Mouse (Mus musculus) testis, adult 2 months (tissue): ENCODE results near the gene Zbtb22. TPM values are rescaled to one million over a fixed set of nuclear protein-coding genes. Genes with fewer than 3 reads are reported as not detected.
"Not testable (repeated sequence)": the region's sequence is repeated elsewhere in the genome, so short reads cannot be mapped to it uniquely, and the experiment has no call there.

Experiments
- H3K27ac ChIP-seq: fragments of 200-500 bp; 2 replicates; pipeline ENCODE4 v1.5.1; 2012; ENCODE audit warnings: low read depth, low read length; ENCODE audit not compliant: control insufficient read depth, insufficient read depth
- H3K27me3 ChIP-seq: fragments of 200-500 bp; 2 replicates; pipeline ENCODE4 v1.6.1; 2012; ENCODE audit warnings: mild to moderate bottlenecking, low read length, moderate library complexity; ENCODE audit not compliant: control insufficient read depth, insufficient read depth
- H3K36me3 ChIP-seq: fragments of 200-500 bp; 2 replicates; pipeline ENCODE4 v1.6.1; 2012; ENCODE audit warnings: mild to moderate bottlenecking, low read length; ENCODE audit not compliant: control insufficient read depth, insufficient read depth
- H3K4me1 ChIP-seq: fragments of 200-500 bp; 2 replicates; pipeline ENCODE4 v1.6.1; 2012; ENCODE audit warnings: low read length; ENCODE audit not compliant: control insufficient read depth, insufficient read depth
- H3K4me3 ChIP-seq: fragments of 200-500 bp; 2 replicates; pipeline ENCODE4 v1.5.1; 2012; ENCODE audit warnings: low read depth, mild to moderate bottlenecking, low read length, moderate library complexity, mixed read lengths; ENCODE audit not compliant: control insufficient read depth
- CTCF ChIP-seq: fragments of 200-500 bp; IDR thresholded peaks from 2 replicates; pipeline ENCODE4 v1.5.1; 2012; ENCODE audit warnings: low read depth, mild to moderate bottlenecking, inconsistent platforms, low read length, moderate library complexity; ENCODE audit not compliant: control insufficient read depth, insufficient read depth, insufficient replicate concordance
- POLR2A ChIP-seq: fragments of 200-500 bp; IDR thresholded peaks from 2 replicates; pipeline ENCODE4 v1.6.1; 2012; ENCODE audit warnings: low read depth, mild to moderate bottlenecking, inconsistent platforms, low read length, moderate library complexity; ENCODE audit not compliant: control insufficient read depth
- polyA plus RNA-seq: library from polyadenylated mRNA; depleted of rRNA; stranded (reverse); fragments of >200 nt; gene quantifications from 2 replicates; pipeline ENCODE4 v1.2.3, GENCODE M21; 2012

Zbtb22 gene
- polyA plus RNA-seq, 1 experiment = 66.5 TPM

DNA sequence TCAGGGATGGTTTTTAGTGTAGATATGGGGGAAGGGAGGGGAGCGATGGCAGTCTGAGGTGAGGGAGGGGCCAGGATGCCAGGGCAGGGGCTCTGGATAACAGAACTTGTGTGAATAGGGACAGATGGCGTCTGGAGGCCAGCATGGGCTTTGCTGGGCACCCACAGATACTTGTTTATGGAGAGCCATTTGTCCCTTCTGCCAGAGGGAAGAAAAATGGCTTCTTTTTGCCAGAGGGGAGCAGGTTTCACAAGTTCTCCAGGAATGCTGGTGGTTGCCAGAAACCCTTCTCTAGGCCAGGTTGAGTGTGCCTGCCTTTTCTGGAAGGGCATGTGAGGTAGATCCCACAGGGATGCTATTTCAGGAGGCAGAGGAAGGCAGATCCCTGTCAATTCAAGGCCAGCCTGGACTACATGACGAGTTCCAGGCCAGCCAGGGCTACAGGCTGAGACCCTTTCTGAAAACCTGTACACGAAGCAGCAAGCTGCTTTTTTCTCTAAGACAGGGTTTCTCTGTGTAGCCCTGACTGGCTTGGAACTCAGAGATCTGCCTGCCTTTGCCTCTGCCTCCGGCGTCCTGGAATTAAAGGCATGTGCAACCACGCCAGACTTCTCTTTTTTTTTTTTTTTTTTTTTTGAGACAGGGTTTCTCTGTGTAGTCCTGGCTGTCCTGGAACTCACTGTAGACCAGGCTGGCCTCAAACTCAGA, 15.3 kb upstream of the Zbtb22 start:
- Histone ChIP-seq H3K4me1 (peaks cover 14% of the 10 kb centered on the region), H3K27ac (peak overlapping the region; percentile 45; the same call in 1 of the 2 replicates), H3K27me3 (no peaks in the 10 kb centered on the region), H3K4me3 (no peak overlapping the region), H3K36me3 (no peaks in the 10 kb centered on the region)
- TF ChIP-seq POLR2A (no peak), CTCF (no peak)

DNA sequence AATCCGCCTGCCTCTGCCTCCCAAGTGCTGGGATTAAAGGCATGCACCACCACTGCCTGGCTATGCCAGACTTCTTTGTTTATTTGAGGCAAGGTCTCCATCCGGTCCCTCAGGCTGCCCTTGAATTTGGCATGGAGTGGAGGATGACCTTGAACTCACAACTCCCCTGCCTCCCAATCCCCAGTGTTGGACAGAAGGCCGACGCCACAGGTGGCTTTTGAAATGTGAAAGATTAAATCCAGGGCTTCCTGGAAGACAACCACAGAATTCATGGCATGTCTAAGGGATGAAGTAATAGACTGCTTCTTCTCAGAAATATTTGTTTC, 14.8 kb upstream of the Zbtb22 start:
- no peaks in the 10 kb centered on the region for H3K27me3 ChIP-seq
- peak overlapping the region; percentile 54; the same call in 1 of the 2 replicates for H3K27ac ChIP-seq
- no peaks in the 10 kb centered on the region for H3K36me3 ChIP-seq
- H3K4me1 ChIP-seq = peaks cover 14% of the 10 kb centered on the region
- no peak overlapping the region for H3K4me3 ChIP-seq
- no peak for TF ChIP-seq POLR2A
- TF ChIP-seq CTCF = no peak

DNA sequence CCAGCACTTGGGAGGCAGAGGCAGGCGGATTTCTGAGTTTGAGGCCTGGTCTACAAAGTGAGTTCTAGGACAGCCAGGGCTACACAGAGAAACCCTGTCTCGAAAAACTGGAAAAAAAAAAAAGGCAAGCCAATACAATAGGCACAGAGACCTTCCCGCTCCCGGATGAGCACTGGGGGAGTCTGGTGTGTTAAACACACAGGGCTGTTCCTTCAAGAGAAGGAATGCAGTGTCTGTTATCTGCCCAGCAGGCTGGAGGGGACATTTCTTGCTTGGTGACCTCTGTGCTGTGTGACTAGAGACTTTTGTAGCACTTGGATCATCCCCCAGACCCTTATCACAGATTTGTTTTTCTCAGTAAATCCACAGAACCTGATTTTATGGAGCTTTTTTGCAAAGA, 14.1 kb upstream of the Zbtb22 start:
- H3K27ac ChIP-seq = no peak overlapping the region; the same call in 1 of the 2 replicates
- no peak overlapping the region for H3K4me3 ChIP-seq
- H3K4me1 ChIP-seq = peaks cover 14% of the 10 kb centered on the region
- TF ChIP-seq POLR2A (no peak), CTCF (no peak)
- H3K36me3 ChIP-seq = no peaks in the 10 kb centered on the region
- H3K27me3 ChIP-seq = no peaks in the 10 kb centered on the region

DNA sequence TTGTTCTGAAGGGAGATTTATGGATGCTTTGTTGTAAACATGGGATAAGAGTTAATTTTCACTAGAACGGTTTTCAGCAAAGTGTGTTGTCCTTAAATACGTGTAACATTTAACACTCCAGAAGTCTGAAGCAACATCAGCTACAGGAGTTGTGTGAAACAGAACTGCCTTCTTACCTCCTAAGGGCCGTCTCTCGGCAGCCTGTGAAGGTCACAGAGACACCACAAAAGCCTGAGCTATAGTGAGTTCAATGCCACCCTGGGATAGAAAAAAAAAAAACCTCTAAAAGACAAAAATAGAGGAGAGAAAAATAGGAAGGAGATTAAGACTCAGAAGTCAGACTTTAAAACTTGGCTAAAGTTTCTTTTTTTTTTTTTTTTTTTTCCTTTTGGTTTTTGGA, 13.6 kb upstream of the Zbtb22 start:
- no peaks in the 10 kb centered on the region for H3K36me3 ChIP-seq

DNA sequence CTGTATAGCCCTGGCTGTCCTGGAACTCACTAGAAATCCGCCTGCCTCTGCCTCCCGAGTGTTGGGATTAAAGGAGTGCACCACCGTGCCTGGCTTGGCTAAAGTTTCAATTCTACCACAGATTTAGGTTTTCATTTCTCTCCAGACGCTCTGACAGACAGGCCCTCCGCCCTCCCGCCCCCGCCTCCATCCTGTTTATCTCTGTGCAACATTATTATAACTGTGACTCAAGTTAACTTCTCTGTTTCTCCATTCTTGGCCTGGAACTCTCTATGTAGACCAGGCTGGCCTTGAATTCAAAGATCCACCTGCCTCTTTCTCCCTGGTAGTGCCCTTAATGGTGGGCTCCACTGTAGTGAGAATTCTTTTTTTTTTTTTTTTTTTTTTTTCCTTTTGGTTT, 13.2 kb upstream of the Zbtb22 start:
- TF ChIP-seq POLR2A (no peak), CTCF (no peak)
- Histone ChIP-seq H3K27ac (no peak overlapping the region), H3K4me3 (no peak overlapping the region), H3K36me3 (no peaks in the 10 kb centered on the region), H3K27me3 (no peaks in the 10 kb centered on the region), H3K4me1 (peaks cover 14% of the 10 kb centered on the region)

More for the DNA sequence above, 13.6 kb upstream of the Zbtb22 start:
- H3K4me1 ChIP-seq = peaks cover 14% of the 10 kb centered on the region
- no peaks in the 10 kb centered on the region for H3K27me3 ChIP-seq
- no peak for TF ChIP-seq CTCF
- TF ChIP-seq POLR2A = no peak
- H3K27ac ChIP-seq = no peak overlapping the region
- H3K4me3 ChIP-seq = no peak overlapping the region

DNA sequence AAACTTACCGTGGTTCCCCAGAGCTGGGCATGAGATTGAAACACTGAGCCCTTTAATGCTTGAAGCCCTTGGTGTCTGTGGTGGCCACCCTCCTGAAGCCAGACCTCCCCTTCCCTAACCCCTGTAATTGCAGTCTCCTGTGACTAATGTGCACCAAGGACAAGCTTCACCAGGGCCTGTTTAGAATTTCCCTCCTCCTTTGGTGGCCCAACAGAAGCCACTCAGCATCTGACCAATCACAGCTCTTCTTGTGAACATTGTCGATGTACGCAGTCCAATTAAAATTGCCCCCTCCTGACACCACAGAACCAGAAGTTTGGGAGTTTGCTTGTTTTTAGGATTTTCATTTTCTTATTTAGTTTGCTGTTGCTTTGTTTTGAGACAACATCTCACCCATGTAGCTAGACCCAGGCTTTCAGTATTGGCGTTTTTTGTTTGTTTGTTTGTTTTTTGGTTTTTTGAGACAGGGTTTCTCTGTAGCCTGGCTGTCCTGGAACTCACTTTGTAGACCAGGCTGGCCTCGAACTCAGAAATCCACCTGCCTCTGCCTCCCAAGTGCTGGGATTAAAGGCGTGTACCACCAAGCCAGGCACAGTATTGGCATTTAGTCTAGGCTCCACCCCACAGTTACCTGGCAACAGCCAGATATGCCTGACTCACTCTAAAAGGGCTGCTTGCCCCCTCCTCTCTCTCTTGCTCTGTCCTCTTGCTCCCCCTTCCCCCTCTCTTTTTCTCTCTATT, 11.6 kb upstream of the Zbtb22 start:
- peaks cover 19% of the 10 kb centered on the region for H3K4me1 ChIP-seq
- H3K27me3 ChIP-seq, H3K4me3 ChIP-seq, H3K27ac ChIP-seq, H3K36me3 ChIP-seq: not testable (repeated sequence)

DNA sequence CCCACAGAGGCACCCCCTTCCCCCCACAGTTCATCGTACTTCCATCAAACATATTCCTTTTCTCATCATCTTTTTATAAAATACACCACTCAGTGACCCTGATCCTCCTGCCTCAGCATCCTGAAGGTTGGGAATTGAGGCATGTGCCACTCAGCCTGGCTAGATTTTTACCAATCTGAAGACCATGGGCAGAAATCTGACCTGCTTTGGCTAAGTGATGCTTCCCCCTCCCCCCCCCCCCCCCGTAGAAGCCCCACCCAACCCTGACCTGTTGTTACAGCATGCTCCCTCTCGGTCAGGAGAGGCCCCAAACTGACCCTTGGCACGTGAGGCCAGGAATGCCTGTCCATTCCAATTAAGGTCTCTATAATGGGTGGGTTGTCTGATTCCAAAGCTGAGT, 10.9 kb upstream of the Zbtb22 start, which contains the start of gene Platr17:
Gene Platr17, plus strand, starts transcription at position 301 of the 400 bp plus-strand sequence.
- H3K27me3 ChIP-seq, H3K27ac ChIP-seq, H3K4me3 ChIP-seq, H3K36me3 ChIP-seq: not testable (repeated sequence)
- peaks cover 14% of the 10 kb centered on the region for H3K4me1 ChIP-seq
